Mouse (Mus musculus) lung, postnatal 10 days (tissue): Measurements from ENCODE around the gene Tlk2.
A peak's percentile ranks its signal among the peaks of the same experiment; 100 is the strongest.

Experiments used
- DNase-seq: peaks from one replicate; pipeline ENCODE4 v3.0.0; 2021

Tlk2 gene

DNA sequence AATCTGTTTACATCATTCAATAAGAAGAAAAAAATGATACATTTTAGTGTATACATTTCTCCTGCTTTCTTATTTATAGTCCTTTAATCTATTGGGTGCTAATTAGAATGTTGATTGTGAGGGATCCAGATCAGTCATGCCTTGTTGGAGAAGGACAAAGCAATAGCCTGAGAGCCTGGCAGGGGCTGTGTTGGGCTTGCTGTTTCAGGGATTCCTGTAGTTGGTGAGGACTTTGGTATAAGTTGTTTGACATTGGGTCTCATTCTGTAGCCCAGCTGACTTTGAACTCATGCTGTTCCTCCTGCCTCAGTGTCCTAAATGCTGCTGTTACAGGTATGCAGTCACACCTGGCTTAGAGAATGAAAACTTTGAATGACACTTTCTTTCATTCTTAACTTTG, 85.9 kb downstream of the Tlk2 start:
- DNase-seq: no peak

DNA sequence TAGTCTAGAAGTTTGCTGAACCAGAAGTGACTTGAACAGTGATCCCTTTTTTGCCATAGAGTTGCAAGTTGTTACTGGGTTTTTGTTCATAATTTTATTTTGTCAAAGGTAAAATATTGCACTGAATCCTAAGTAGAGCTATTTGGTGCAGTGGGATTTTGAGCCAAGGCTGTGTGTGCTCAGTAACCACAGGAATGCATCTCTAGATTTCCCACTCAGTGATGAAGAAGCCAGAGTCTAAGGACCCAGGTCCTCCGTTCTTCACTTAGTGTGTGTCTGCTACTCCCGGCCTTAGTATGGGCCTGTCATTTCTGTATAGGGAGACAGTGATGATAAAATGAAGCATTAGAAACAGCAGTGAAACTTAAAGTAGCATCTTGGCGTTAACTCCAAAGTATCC, 86.4 kb downstream of the Tlk2 start:
- DNase-seq: no peak

DNA sequence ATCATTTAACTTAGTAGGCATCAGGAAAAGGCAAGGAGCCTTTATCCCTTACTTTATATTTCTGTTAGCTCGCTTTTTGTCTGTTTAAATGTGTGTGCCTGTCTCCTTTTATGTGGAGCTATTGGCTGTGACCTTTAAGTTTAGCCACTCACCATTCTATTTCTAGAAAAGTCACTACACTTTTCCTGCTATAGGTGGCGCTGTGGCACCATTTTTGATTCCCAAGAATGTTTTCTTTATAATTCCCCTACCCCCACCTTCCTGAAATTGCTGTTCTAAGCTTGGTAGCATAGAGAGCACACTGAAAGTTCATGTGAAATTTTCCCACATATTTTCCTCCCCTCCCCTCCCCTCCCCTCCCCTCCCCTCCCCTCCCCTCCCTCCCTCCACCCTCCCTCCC, 91.5 kb downstream of the Tlk2 start:
- peak; percentile 82 for DNase-seq

DNA sequence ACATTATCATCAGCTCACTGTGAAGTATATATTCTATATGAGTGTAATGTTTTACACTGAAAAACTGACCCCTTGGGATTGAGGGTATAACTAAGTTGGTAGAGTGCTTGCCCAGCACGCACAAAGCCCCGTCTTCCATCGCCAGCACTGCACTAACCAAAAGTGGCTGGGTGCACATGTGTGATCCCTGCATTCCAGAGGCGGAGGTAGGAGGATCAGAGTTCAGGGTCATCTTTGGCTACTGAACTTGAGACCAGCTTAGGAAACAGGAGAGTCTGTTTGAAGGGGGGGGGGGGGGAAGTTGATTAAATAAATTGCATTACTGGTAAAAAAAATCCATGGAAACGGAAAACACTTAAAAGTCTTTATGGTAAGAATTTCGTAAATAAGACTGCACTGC, 101.8 kb downstream of the Tlk2 start:
- DNase-seq: no peak

GRCm38 (mm10) chr11:105281291-105281690, 102.7 kb downstream of the Tlk2 start:
- DNase-seq: no peak

- no peak for DNase-seq
Measured at GRCm38 (mm10) chr11:105281763-105282459, 103.3 kb downstream of the Tlk2 start.

DNA sequence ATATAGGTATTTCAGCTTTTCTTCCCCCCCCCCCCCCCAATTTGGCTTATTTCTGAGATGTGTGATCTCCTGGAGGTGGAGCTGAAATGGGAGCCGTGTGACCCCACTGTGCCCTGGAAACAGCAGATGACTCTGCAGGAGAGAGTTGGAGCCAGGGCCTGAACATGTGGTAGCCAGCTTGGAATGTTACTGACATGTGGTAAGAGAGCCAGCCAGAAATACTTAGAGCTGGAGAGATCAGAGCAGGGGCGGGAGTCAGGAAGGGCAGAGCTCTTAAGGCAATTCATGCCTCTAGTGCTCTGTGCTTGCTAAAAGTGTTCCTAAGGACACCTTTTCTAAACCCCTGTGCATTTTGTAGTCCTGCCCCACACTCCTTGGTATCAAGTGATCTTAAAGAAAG, 103.9 kb downstream of the Tlk2 start:
- peak; percentile 67 for DNase-seq

GRCm38 (mm10) chr11:105283016-105283415, 104.4 kb downstream of the Tlk2 start:
- no peak for DNase-seq

GRCm38 (mm10) chr11:105285720-105286119, 107.1 kb downstream of the Tlk2 start:
- peak; percentile 65 for DNase-seq

DNA sequence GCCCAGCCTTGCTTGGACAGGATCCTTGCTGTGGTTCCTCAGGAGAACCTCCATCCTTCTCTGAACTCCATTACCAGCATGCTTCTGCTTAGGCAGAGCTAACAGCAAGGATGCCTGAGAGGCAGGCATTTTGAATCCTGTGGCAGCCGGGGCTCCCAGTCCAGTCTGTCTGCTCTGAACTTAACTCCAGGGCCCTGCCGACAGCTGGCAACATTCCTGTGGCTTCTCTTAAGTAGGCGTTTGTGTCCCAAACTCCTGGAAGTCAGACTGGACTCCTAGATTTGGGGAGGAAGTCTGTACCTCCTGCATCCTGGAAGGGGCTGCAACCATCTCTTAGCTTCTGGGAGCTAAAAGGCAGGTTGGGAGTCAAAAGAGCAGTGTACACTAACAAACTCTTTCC, 110.8 kb downstream of the Tlk2 start:
- DNase-seq: peak; percentile 64

DNA sequence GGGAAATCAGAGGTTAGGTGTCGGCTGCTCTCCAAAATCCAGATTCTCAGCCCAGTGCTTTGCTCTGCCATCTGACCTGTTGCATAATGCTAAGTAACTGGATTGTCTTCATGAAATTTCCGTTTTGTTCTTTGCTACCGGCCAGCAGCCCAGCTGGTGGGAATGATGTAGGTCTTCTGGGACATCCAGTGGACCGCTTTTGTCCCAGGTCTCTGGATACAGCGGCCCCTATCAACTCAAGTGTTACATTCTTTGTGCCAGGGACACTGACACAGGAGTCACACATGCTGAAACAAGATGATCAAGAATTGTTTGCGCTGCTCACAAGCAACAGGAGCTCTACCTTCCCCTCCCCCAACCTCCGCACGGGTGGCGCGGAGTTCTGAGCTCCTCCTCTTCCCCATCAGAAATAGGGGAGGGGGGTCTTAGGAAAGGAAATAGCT, 113.1 kb downstream of the Tlk2 start:
- peak; percentile 54 for DNase-seq

GRCm38 (mm10) chr11:105292124-105293071, 113.8 kb downstream of the Tlk2 start, which contains the start of gene Mrc2:
Gene Mrc2 (plus strand): TSS chr11:105292643.
- peak; percentile 85 for DNase-seq

GRCm38 (mm10) chr11:105293101-105293581, 114.5 kb downstream of the Tlk2 start:
- peak; percentile 83 for DNase-seq

DNA sequence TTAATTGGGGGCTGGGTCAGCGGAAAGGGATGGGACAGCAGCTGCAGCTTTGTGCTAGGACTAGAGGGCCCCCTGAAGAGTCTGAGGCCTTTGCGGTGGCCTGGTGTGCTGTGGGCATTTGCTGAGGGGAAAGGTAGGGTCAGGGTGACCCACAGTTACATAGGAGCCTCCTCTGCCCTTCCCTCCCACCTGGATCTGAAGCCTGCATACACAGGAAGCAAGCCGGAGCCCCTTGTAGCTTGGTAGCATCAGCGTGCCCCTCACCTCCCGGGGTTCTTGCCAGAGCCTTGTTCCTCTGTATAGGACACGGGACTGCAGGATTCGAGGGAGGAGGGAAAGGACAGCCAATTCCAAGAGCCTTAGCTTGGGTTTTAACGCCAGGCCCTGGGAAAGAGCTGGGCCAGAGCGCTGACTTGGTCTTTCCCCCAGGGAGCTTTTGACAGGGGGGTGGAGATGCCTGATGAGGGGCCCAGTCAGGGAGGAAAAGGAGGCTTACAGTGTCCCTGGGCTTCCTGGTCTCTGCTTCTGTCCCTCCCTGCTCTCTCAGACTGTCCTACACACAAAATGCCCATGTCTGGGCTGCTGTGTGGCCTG, 115.4 kb downstream of the Tlk2 start:
- no peak for DNase-seq

- DNase-seq: no peak
Measured at GRCm38 (mm10) chr11:105296084-105296483, 117.5 kb downstream of the Tlk2 start.

DNA sequence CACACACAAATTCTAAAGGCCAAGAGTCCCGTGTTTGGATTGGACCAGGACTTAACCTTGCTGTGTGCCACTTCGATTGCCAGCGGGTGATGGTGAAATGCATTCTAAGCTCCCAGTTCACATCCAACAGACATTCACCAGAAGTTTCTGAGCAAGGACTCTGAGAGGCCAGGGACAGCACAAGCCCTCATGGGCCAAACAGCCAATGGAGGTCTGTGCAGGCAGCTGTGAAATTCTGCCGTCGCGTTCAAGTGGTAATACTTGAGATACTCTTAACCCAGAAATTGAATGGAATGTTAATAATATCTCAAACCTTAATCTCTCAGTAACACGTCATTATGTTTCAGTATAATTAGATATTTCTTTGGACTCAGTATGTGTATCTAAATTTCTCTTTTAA, 131.6 kb downstream of the Tlk2 start:
- peak; percentile 66 for DNase-seq

DNA sequence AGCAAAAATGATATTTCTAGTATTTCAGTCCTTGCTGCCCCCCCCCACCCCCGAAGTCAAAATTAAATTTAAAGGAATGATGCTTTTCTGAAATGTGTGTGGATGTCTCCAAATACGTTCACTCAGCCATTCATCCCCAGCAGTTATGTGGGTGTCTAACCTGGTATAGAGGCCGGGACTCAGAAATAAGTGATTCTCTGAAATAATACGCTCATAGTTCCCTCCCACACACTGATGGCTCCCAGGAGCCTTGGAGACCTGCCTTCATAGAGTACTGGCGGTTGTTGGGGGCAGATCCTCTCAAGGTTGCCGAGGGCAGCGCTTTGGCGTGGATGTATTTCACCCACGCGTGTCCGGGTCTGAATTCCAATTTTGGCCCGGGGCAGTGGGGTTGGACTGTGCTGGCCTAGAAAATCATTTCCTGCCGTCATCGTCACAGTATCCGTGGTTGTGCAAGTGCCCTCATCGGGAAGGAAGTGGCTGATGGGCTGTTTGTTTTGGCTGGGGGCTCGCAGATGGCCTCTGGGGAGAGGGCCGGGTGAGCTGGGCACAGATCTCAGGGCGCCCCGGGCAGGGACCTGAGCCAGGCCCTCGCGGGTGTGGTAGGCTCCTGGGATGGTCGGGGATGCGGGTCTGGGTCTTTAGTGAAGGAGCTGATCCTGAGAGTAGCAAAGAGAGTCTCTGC, 132.8 kb downstream of the Tlk2 start:
- DNase-seq: peak; percentile 82

DNA sequence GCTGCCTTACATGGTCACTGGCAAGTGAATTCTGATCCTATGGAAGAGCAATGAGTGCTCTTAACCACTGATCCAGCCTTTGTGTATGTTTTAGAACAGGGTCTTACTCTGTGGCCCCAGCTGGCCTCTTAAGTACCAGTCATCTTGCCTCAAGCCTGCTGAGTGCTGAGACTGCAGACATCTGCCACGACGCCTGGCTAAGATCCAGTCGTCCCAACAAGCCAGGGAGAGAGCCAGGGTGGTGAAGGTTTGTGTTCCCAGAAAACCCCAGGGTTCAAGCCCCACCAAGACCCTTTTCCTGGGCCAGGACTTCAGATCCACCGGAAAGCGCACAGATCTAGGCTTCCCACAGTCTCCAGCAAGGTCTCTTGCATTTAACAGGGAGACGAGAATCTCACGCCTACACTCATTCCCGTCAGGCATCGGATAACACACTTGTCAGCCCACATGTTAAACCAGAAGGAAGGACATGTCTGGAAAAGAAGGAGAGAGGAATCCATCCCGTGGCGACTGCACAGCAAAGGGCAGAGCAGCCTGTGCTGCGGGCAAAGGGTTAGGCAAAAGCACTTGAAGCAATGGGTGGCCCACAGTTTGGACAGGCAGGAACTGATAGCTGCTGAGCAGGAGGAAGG, 133.8 kb downstream of the Tlk2 start:
- peak; percentile 57 for DNase-seq

DNA sequence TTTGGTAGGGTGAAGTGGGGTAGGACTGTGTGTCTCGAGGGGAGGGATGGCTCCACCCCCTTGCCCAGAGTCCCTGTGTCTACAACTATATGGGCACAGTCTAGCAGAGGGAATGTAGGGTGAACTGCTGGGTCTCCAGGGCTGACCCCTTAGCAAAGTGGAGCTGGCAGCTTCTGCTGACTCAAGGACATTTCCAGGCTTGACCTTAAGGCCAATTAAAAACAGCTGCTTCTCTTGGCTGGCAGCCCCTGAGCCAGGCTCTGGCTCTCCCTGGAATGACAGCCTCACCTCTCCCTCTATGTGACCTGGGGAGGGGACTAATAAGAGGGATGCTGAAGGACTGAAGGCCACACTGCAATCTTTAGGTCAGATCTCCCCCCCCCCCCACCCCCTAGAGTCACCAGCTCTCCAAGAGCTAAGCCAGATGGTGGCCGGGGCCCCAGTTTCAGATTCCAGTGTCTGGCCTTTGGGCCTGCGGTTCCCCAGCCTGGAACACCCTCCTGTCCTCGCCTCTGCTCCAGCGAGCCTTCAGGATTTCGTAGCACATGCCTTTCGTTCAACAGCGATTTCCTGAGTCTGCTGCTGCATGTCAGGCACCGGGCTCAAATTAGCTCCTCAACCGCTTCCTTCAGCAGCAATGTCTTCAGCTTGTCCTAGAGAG, 134.5 kb downstream of the Tlk2 start:
- peak; percentile 78 for DNase-seq

DNA sequence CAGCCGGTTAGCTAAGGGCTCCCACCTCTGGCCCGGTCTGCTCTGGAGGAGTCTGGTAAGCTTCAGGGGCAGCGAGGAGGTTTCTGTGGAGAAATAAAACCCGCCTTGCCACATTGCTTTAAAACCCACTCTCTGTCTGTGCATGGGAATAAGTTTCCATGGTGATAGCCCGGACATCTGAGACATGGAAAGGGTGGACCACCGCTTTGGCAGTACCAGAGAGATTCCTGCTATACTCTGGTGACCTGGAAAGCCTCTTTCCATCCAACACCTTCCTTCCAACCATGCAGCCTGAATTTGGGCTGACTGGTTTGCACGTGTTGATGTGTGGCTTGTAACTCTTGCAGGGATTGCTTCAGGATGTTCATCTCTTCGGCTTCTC, 135.0 kb downstream of the Tlk2 start:
- no peak for DNase-seq

GRCm38 (mm10) chr11:105315296-105315695, 136.7 kb downstream of the Tlk2 start:
- peak; percentile 50 for DNase-seq

- DNase-seq: no peak
Measured at GRCm38 (mm10) chr11:105316121-105316520, 137.5 kb downstream of the Tlk2 start.
